Mouse (Mus musculus): ENCODE data around the gene Bri3bp.

GRCm38 (mm10) chr5:125502186-125502585 is 60.8 kb downstream of the Bri3bp start:
- TF ChIP-seq CTCF (IDR thresholded peaks at IDR 0.05; ENCODE audit: extremely low read depth, insufficient read depth, low read length) (no peak), POLR2A (IDR thresholded peaks at IDR 0.05; ENCODE audit: extremely low read depth, insufficient read depth, low read length) (no peak)

Data from cortical plate, adult 2 months (tissue).